Mouse (Mus musculus): ENCODE results near the gene Ganc. TPM values are rescaled to one million over a fixed set of nuclear protein-coding genes. Genes with fewer than 3 reads are reported as not detected.

Gene Ganc
- total and polyA plus RNA-seq, 3 experiments: 0.95 to 19.2 (median 17.2) TPM

- H3K4me1 ChIP-seq (ENCODE audit: insufficient read depth, low read depth, low read length): peaks cover 17% of the 10 kb centered on the region
- H3K27me3 ChIP-seq (ENCODE audit: insufficient read depth, low read length): no peaks in the 10 kb centered on the region
- ATAC-seq (ENCODE audit: extremely low read depth, insufficient number of reproducible peaks, low FRiP score, poor library complexity, severe bottlenecking) (peak; percentile 93), DNase-seq (ENCODE audit: low spot score) (peak; percentile 62)
- H3K36me3 ChIP-seq (replicated peaks): peaks cover 18% of the 10 kb centered on the region
- H3K9me3 ChIP-seq (replicated peaks): no peaks in the 10 kb centered on the region
- H3K4me3 ChIP-seq (ENCODE audit: low read depth, low read length): peak within 1 kb of the TSS; percentile 79
- no peak for TF ChIP-seq GATA1 (IDR thresholded peaks at IDR 0.05; ENCODE audit: borderline replicate concordance, low read length)
- no peak for TF ChIP-seq TAL1 (conservative IDR thresholded peaks at IDR 0.05; ENCODE audit: low read depth, low read length)
- no peak for TF ChIP-seq CTCF (IDR thresholded peaks at IDR 0.05; ENCODE audit: low read depth, low read length)
- no peak for TF ChIP-seq GATA2 (IDR thresholded peaks at IDR 0.05; ENCODE audit: borderline replicate concordance, low read depth, low read length)
- no peak; the same call in 1 of the 2 replicates for TF ChIP-seq POLR2AphosphoS5 (IDR thresholded peaks at IDR 0.05; ENCODE audit: insufficient replicate concordance, low read depth, low read length)
These were observed 508 bp downstream of the Ganc start, which contains the start of gene Tmem87a for GRCm38 (mm10) chr2:120403986-120404822. Tmem87a (minus strand) TSS chr2:120404113.

GRCm38 (mm10) chr2:120404823-120405765 is 1.4 kb downstream of the Ganc start:
- no peaks in the 10 kb centered on the region for H3K27me3 ChIP-seq (ENCODE audit: insufficient read depth, low read length)
- peak overlapping the region; percentile 79 for H3K4me3 ChIP-seq (ENCODE audit: low read depth, low read length)
- DNase-seq (ENCODE audit: low spot score): no peak
- H3K9me3 ChIP-seq (replicated peaks): no peaks in the 10 kb centered on the region
- H3K36me3 ChIP-seq (replicated peaks): peaks cover 13% of the 10 kb centered on the region
- no peak for ATAC-seq (ENCODE audit: extremely low read depth, insufficient number of reproducible peaks, low FRiP score, poor library complexity, severe bottlenecking)
- peaks cover 17% of the 10 kb centered on the region for H3K4me1 ChIP-seq (ENCODE audit: insufficient read depth, low read depth, low read length)
- no peak for TF ChIP-seq CTCF (IDR thresholded peaks at IDR 0.05; ENCODE audit: low read depth, low read length)

GRCm38 (mm10) chr2:120411096-120411628 is 7.5 kb downstream of the Ganc start:
- DNase-seq (ENCODE audit: low spot score) (no peak), ATAC-seq (ENCODE audit: extremely low read depth, insufficient number of reproducible peaks, low FRiP score, poor library complexity, severe bottlenecking) (no peak)
- TF ChIP-seq TAL1 (conservative IDR thresholded peaks at IDR 0.05; ENCODE audit: low read depth, low read length) (no peak), GATA2 (IDR thresholded peaks at IDR 0.05; ENCODE audit: borderline replicate concordance, low read depth, low read length) (no peak), POLR2AphosphoS5 (IDR thresholded peaks at IDR 0.05; ENCODE audit: insufficient replicate concordance, low read depth, low read length) (no peak), CTCF (IDR thresholded peaks at IDR 0.05; ENCODE audit: low read depth, low read length) (no peak), GATA1 (IDR thresholded peaks at IDR 0.05; ENCODE audit: borderline replicate concordance, low read length) (no peak)
- H3K9me3 ChIP-seq (replicated peaks): no peaks in the 10 kb centered on the region
- peaks cover 9% of the 10 kb centered on the region for H3K36me3 ChIP-seq (replicated peaks)
- H3K4me3 ChIP-seq (ENCODE audit: low read depth, low read length): no peak overlapping the region
- no peaks in the 10 kb centered on the region for H3K27me3 ChIP-seq (ENCODE audit: insufficient read depth, low read length)
- no peaks in the 10 kb centered on the region for H3K4me1 ChIP-seq (ENCODE audit: insufficient read depth, low read depth, low read length)

- no peak for DNase-seq (ENCODE audit: low spot score)
- peaks cover 13% of the 10 kb centered on the region for H3K36me3 ChIP-seq (replicated peaks)
- no peak for TF ChIP-seq CTCF (IDR thresholded peaks at IDR 0.05; ENCODE audit: low read depth, low read length)
- TF ChIP-seq TAL1 (conservative IDR thresholded peaks at IDR 0.05; ENCODE audit: low read depth, low read length): no peak
- TF ChIP-seq GATA2 (IDR thresholded peaks at IDR 0.05; ENCODE audit: borderline replicate concordance, low read depth, low read length): no peak
- no peak for TF ChIP-seq POLR2AphosphoS5 (IDR thresholded peaks at IDR 0.05; ENCODE audit: insufficient replicate concordance, low read depth, low read length)
- TF ChIP-seq GATA1 (IDR thresholded peaks at IDR 0.05; ENCODE audit: borderline replicate concordance, low read length): no peak
- no peaks in the 10 kb centered on the region for H3K9me3 ChIP-seq (replicated peaks)
- ATAC-seq (ENCODE audit: extremely low read depth, insufficient number of reproducible peaks, low FRiP score, poor library complexity, severe bottlenecking): no peak
- H3K27me3 ChIP-seq (ENCODE audit: insufficient read depth, low read length): no peaks in the 10 kb centered on the region
- no peaks in the 10 kb centered on the region for H3K4me1 ChIP-seq (ENCODE audit: insufficient read depth, low read depth, low read length)
- H3K4me3 ChIP-seq (ENCODE audit: low read depth, low read length): no peak overlapping the region
These were observed 10.4 kb downstream of the Ganc start for GRCm38 (mm10) chr2:120414113-120414512.

GRCm38 (mm10) chr2:120414738-120415414 is 11.2 kb downstream of the Ganc start:
- H3K9me3 ChIP-seq (replicated peaks): no peaks in the 10 kb centered on the region
- no peaks in the 10 kb centered on the region for H3K27me3 ChIP-seq (ENCODE audit: insufficient read depth, low read length)
- H3K4me3 ChIP-seq (ENCODE audit: low read depth, low read length): no peak overlapping the region
- no peak for DNase-seq (ENCODE audit: low spot score)
- no peaks in the 10 kb centered on the region for H3K4me1 ChIP-seq (ENCODE audit: insufficient read depth, low read depth, low read length)
- ATAC-seq (ENCODE audit: extremely low read depth, insufficient number of reproducible peaks, low FRiP score, poor library complexity, severe bottlenecking): no peak
- peaks cover 13% of the 10 kb centered on the region for H3K36me3 ChIP-seq (replicated peaks)
- TF ChIP-seq GATA2 (IDR thresholded peaks at IDR 0.05; ENCODE audit: borderline replicate concordance, low read depth, low read length) (no peak), POLR2AphosphoS5 (IDR thresholded peaks at IDR 0.05; ENCODE audit: insufficient replicate concordance, low read depth, low read length) (no peak), GATA1 (IDR thresholded peaks at IDR 0.05; ENCODE audit: borderline replicate concordance, low read length) (no peak), TAL1 (conservative IDR thresholded peaks at IDR 0.05; ENCODE audit: low read depth, low read length) (no peak), CTCF (IDR thresholded peaks at IDR 0.05; ENCODE audit: low read depth, low read length) (no peak)
